Mouse (Mus musculus): ENCODE results near the gene Zfp423. TPM values are rescaled to one million over a fixed set of nuclear protein-coding genes. Genes with fewer than 3 reads are reported as not detected.

The Zfp423 gene
- total and polyA plus RNA-seq, 2 experiments from 2014 or later = 1.9 to 7.9 TPM

GRCm38 (mm10) chr8:87835924-87836323 is 123.5 kb downstream of the Zfp423 start:
- H3K9ac ChIP-seq (replicated peaks; ENCODE audit: low read depth, low read length) = no peak overlapping the region
- H3K4me1 ChIP-seq (ENCODE audit: control insufficient read depth, insufficient read depth) = peaks cover 25% of the 10 kb centered on the region; the same call in 1 of the 2 replicates
- no peak for ATAC-seq (ENCODE audit: insufficient read depth, low read depth)

GRCm38 (mm10) chr8:87835411-87835821 is 124.0 kb downstream of the Zfp423 start:
- WGBS = 21% methylated on average over 11 of the region's 11 CpGs
- H3K9ac ChIP-seq (replicated peaks; ENCODE audit: low read depth, low read length) = no peak overlapping the region
- 0 out of 2 replicates have a peak, but pooled peaks cover 4% of the 10 kb centered on the region for H3K27me3 ChIP-seq (ENCODE audit: control insufficient read depth, insufficient read depth, low read length)
- DNase-seq (ENCODE audit: low spot score) (peak; percentile 78), ATAC-seq (ENCODE audit: insufficient read depth, low read depth) (peak; percentile 34; the same call in 1 of the 2 replicates)
- TF ChIP-seq EP300 (IDR thresholded peaks at IDR 0.05; ENCODE audit: low read depth) = no peak
- no peak for TF ChIP-seq CTCF (IDR thresholded peaks at IDR 0.05; ENCODE audit: low read depth)
- H3K36me3 ChIP-seq (replicated peaks; ENCODE audit: control insufficient read depth, insufficient read depth, low read length) = no peaks in the 10 kb centered on the region
- 0 out of 2 replicates have a peak overlapping the region, but pooled peaks have one; percentile 0 for H3K4me2 ChIP-seq (ENCODE audit: low read depth, low read length)
- no peak overlapping the region for H3K4me3 ChIP-seq (ENCODE audit: low read depth, low read length)
- no peaks in the 10 kb centered on the region for H3K9me3 ChIP-seq (replicated peaks; ENCODE audit: control insufficient read depth, low read length)
- H3K27ac ChIP-seq (ENCODE audit: low read depth) = 0 out of 2 replicates have a peak overlapping the region, but pooled peaks have one; percentile 4
- peaks cover 25% of the 10 kb centered on the region; the same call in 1 of the 2 replicates for H3K4me1 ChIP-seq (ENCODE audit: control insufficient read depth, insufficient read depth)

More at GRCm38 (mm10) chr8:87835924-87836323, 123.5 kb downstream of the Zfp423 start:
- Histone ChIP-seq H3K4me3 (ENCODE audit: low read depth, low read length) (no peak overlapping the region), H3K9me3 (replicated peaks; ENCODE audit: control insufficient read depth, low read length) (no peaks in the 10 kb centered on the region), H3K27ac (ENCODE audit: low read depth) (peak overlapping the region; percentile 32; the same call in 1 of the 2 replicates), H3K4me2 (ENCODE audit: low read depth, low read length) (no peak overlapping the region), H3K36me3 (replicated peaks; ENCODE audit: control insufficient read depth, insufficient read depth, low read length) (no peaks in the 10 kb centered on the region), H3K27me3 (ENCODE audit: control insufficient read depth, insufficient read depth, low read length) (0 out of 2 replicates have a peak, but pooled peaks cover 4% of the 10 kb centered on the region)
- 36% methylated on average over 7 of the region's 7 CpGs for WGBS
- no peak for DNase-seq (ENCODE audit: low spot score)
- TF ChIP-seq EP300 (IDR thresholded peaks at IDR 0.05; ENCODE audit: low read depth) (no peak), CTCF (IDR thresholded peaks at IDR 0.05; ENCODE audit: low read depth) (no peak)

GRCm38 (mm10) chr8:87834656-87835055 is 124.7 kb downstream of the Zfp423 start:
- TF ChIP-seq CTCF (IDR thresholded peaks at IDR 0.05; ENCODE audit: low read depth) (no peak), EP300 (IDR thresholded peaks at IDR 0.05; ENCODE audit: low read depth) (no peak)
- H3K4me1 ChIP-seq (ENCODE audit: control insufficient read depth, insufficient read depth) = peaks cover 25% of the 10 kb centered on the region; the same call in 1 of the 2 replicates
- H3K36me3 ChIP-seq (replicated peaks; ENCODE audit: control insufficient read depth, insufficient read depth, low read length) = no peaks in the 10 kb centered on the region
- WGBS = 62% methylated on average over 5 of the region's 5 CpGs
- no peaks in the 10 kb centered on the region for H3K9me3 ChIP-seq (replicated peaks; ENCODE audit: control insufficient read depth, low read length)
- H3K9ac ChIP-seq (replicated peaks; ENCODE audit: low read depth, low read length) = no peak overlapping the region
- no peak overlapping the region for H3K27ac ChIP-seq (ENCODE audit: low read depth)
- ATAC-seq (ENCODE audit: insufficient read depth, low read depth) = no peak
- DNase-seq (ENCODE audit: low spot score) = no peak
- 0 out of 2 replicates have a peak, but pooled peaks cover 4% of the 10 kb centered on the region for H3K27me3 ChIP-seq (ENCODE audit: control insufficient read depth, insufficient read depth, low read length)
- H3K4me3 ChIP-seq (ENCODE audit: low read depth, low read length) = no peak overlapping the region
- H3K4me2 ChIP-seq (ENCODE audit: low read depth, low read length) = no peak overlapping the region

- Histone ChIP-seq H3K27ac (ENCODE audit: low read depth) (no peak overlapping the region), H3K9me3 (replicated peaks; ENCODE audit: control insufficient read depth, low read length) (no peaks in the 10 kb centered on the region), H3K4me3 (ENCODE audit: low read depth, low read length) (no peak overlapping the region), H3K36me3 (replicated peaks; ENCODE audit: control insufficient read depth, insufficient read depth, low read length) (no peaks in the 10 kb centered on the region), H3K4me1 (ENCODE audit: control insufficient read depth, insufficient read depth) (peaks cover 25% of the 10 kb centered on the region; the same call in 1 of the 2 replicates), H3K9ac (replicated peaks; ENCODE audit: low read depth, low read length) (no peak overlapping the region), H3K27me3 (ENCODE audit: control insufficient read depth, insufficient read depth, low read length) (0 out of 2 replicates have a peak, but pooled peaks cover 4% of the 10 kb centered on the region), H3K4me2 (ENCODE audit: low read depth, low read length) (peak overlapping the region; percentile 26)
- ATAC-seq (ENCODE audit: insufficient read depth, low read depth) (no peak), DNase-seq (ENCODE audit: low spot score) (no peak)
- TF ChIP-seq CTCF (IDR thresholded peaks at IDR 0.05; ENCODE audit: low read depth) = no peak
- TF ChIP-seq EP300 (IDR thresholded peaks at IDR 0.05; ENCODE audit: low read depth) = no peak
- 52% methylated on average over 12 of the region's 12 CpGs for WGBS
Observed at GRCm38 (mm10) chr8:87833841-87834620, 125.4 kb downstream of the Zfp423 start.

- TF ChIP-seq EP300 (IDR thresholded peaks at IDR 0.05; ENCODE audit: low read depth) (no peak), CTCF (IDR thresholded peaks at IDR 0.05; ENCODE audit: low read depth) (no peak)
- DNase-seq (ENCODE audit: low spot score) = peak; percentile 27
- Histone ChIP-seq H3K27ac (ENCODE audit: low read depth) (0 out of 2 replicates have a peak overlapping the region, but pooled peaks have one; percentile 37), H3K9me3 (replicated peaks; ENCODE audit: control insufficient read depth, low read length) (no peaks in the 10 kb centered on the region), H3K36me3 (replicated peaks; ENCODE audit: control insufficient read depth, insufficient read depth, low read length) (no peaks in the 10 kb centered on the region), H3K4me3 (ENCODE audit: low read depth, low read length) (no peak overlapping the region), H3K4me1 (ENCODE audit: control insufficient read depth, insufficient read depth) (peaks cover 25% of the 10 kb centered on the region; the same call in 1 of the 2 replicates), H3K9ac (replicated peaks; ENCODE audit: low read depth, low read length) (no peak overlapping the region), H3K4me2 (ENCODE audit: low read depth, low read length) (peak overlapping the region; percentile 26), H3K27me3 (ENCODE audit: control insufficient read depth, insufficient read depth, low read length) (0 out of 2 replicates have a peak, but pooled peaks cover 4% of the 10 kb centered on the region)
- WGBS = 34% methylated on average over 13 of the region's 13 CpGs
- ATAC-seq (ENCODE audit: insufficient read depth, low read depth) = no peak
Observed at GRCm38 (mm10) chr8:87833339-87833738, 126.1 kb downstream of the Zfp423 start.

All from heart, postnatal 0 days (tissue).